Comparison of ENCODE assay signal across 13 mouse cellular contexts in genomic region chr19:10926123-10926621, GRCm38 (mm10). TPM values are rescaled to one million over a fixed set of nuclear protein-coding genes. Genes with fewer than 3 reads are reported as not detected.
A peak's percentile ranks its signal among the peaks of the same experiment; 100 is the strongest.
DNase-seq lines count a peak whose midpoint lies in the region; ATAC-seq lines count a peak whose summit lies in the region.
"Had no signal": no experiment of that assay in that cellular context is flagged by ENCODE, and none has a peak within 500 bp of the region (broad histone marks: within the 10 kb centered on the region; RNA-seq: fewer than 3 reads in every experiment).

No protein-coding gene starts in this region.

- 0 out of 2 replicates have a peak overlapping the region, but pooled peaks have one; percentile 29 for H3K27ac ChIP-seq in heart, embryonic 11.5 days (ENCODE audit: low read depth, low read length)
- H3K27ac ChIP-seq in neural tube, embryonic 11.5 days (ENCODE audit: low read depth, low read length), result 0 out of 2 replicates have a peak overlapping the region, but pooled peaks have one; percentile 49
- H3K27ac ChIP-seq: stomach, embryonic 15.5 days had no signal

- H3K27me3 ChIP-seq in heart, embryonic 11.5 days (ENCODE audit: control insufficient read depth, insufficient read depth, low read length), result no peaks in the 10 kb centered on the region
- no peaks in the 10 kb centered on the region for H3K27me3 ChIP-seq in neural tube, embryonic 11.5 days (ENCODE audit: control insufficient read depth, insufficient read depth, low read length)
- H3K27me3 ChIP-seq: stomach, embryonic 15.5 days had no signal

- no peaks in the 10 kb centered on the region for H3K9me3 ChIP-seq in heart, embryonic 11.5 days (replicated peaks; ENCODE audit: control insufficient read depth, low read length)
- no peaks in the 10 kb centered on the region for H3K9me3 ChIP-seq in neural tube, embryonic 11.5 days (ENCODE audit: control insufficient read depth, low read length)
- H3K9me3 ChIP-seq: stomach, embryonic 15.5 days had no signal

- 62% methylated on average over 6 of the region's 6 CpGs for WGBS in heart, embryonic 11.5 days (ENCODE audit: insufficient replicate concordance)
- WGBS in neural tube, embryonic 11.5 days, result 12% methylated on average over 6 of the region's 6 CpGs

- DNase-seq in heart, postnatal 14 days, result no peak
- peak; percentile 26 for DNase-seq in forelimb bud, embryonic 11.5 days (ENCODE audit: low read depth, low spot score)
- peak; percentile 49 for DNase-seq in kidney, postnatal 14 days
- peak; percentile 24 for DNase-seq in neural tube, embryonic 11.5 days (ENCODE audit: low spot score)
- no peak for DNase-seq in lung, postnatal 36 days
- DNase-seq in right cerebral cortex, postnatal 4 days, result no peak
- DNase-seq in lung, postnatal 10 days, result no peak
- DNase-seq: B cell, adult 2 months; cerebellum, adult 8-10 months; forebrain, postnatal 0 days; lung, embryonic 14.5 days had no signal

- H3K9ac ChIP-seq in heart, embryonic 11.5 days (ENCODE audit: low read depth, low read length), result no peak overlapping the region
- H3K9ac ChIP-seq in neural tube, embryonic 11.5 days (ENCODE audit: low read length), result peak overlapping the region; percentile 11; the same call in 1 of the 2 replicates
- H3K9ac ChIP-seq: forebrain, postnatal 0 days; lung, embryonic 14.5 days; stomach, embryonic 15.5 days had no signal

- no peak for ATAC-seq in heart, embryonic 11.5 days (replicated peaks; ENCODE audit: insufficient number of reproducible peaks, low FRiP score, low TSS enrichment)
- no peak for ATAC-seq in neural tube, embryonic 11.5 days (ENCODE audit: insufficient read depth, low FRiP score, low TSS enrichment)
- ATAC-seq: forebrain, postnatal 0 days had no signal

- H3K4me1 ChIP-seq in heart, embryonic 11.5 days (ENCODE audit: control insufficient read depth, insufficient read depth, low read length), result no peaks in the 10 kb centered on the region
- peaks cover 5% of the 10 kb centered on the region for H3K4me1 ChIP-seq in neural tube, embryonic 11.5 days (ENCODE audit: control insufficient read depth, insufficient read depth, low read length)
- H3K4me1 ChIP-seq: stomach, embryonic 15.5 days had no signal

- H3K4me2 ChIP-seq in heart, embryonic 11.5 days, result no peak overlapping the region
- H3K4me2 ChIP-seq in neural tube, embryonic 11.5 days (ENCODE audit: low read depth), result no peak overlapping the region
- H3K4me2 ChIP-seq: lung, embryonic 14.5 days; stomach, embryonic 15.5 days had no signal

- H3K36me3 ChIP-seq in heart, embryonic 11.5 days (ENCODE audit: control insufficient read depth, insufficient read depth, low read length), result no peaks in the 10 kb centered on the region
- H3K36me3 ChIP-seq in neural tube, embryonic 11.5 days (ENCODE audit: control insufficient read depth, insufficient read depth, low read length), result no peaks in the 10 kb centered on the region
- H3K36me3 ChIP-seq: stomach, embryonic 15.5 days had no signal

- intact Hi-C loops in heart, postnatal 14 days (cut with DNase I), result no loop called here

- no peak overlapping the region for H3K4me3 ChIP-seq in heart, embryonic 11.5 days (ENCODE audit: low read depth, low read length)
- H3K4me3 ChIP-seq in neural tube, embryonic 11.5 days (ENCODE audit: low read depth, low read length), result no peak overlapping the region
- H3K4me3 ChIP-seq: stomach, embryonic 15.5 days had no signal

RNA-seq across cellular contexts. Expression of gene Zp1, which starts 5.7 kb away (rescaled TPM):
- not detected in 2 replicates for polyA plus RNA-seq in heart, embryonic 11.5 days (2014; fragmentation: Nextera tagmentation; extraction: Ambion mirVana)
- not detected for total RNA-seq in heart, postnatal 14 days (2021)
- polyA plus RNA-seq in neural tube, embryonic 11.5 days (2014; fragmentation: Nextera tagmentation; extraction: Ambion mirVana), result not detected in 2 replicates
- polyA plus RNA-seq: lung, embryonic 14.5 days; stomach, embryonic 15.5 days had no signal

RNA-seq across cellular contexts. Expression of gene Ptgdr2, which starts 10.8 kb away (rescaled TPM):
- 0.27 TPM in 2 replicates for polyA plus RNA-seq in heart, embryonic 11.5 days (2014; fragmentation: Nextera tagmentation; extraction: Ambion mirVana)
- under 1 TPM in 1 of 2 experiments, not detected in 1; 0.14 TPM for total RNA-seq in heart, postnatal 14 days (2021)
- polyA plus RNA-seq in neural tube, embryonic 11.5 days (2014; fragmentation: Nextera tagmentation; extraction: Ambion mirVana), result not detected in 2 replicates
- polyA plus RNA-seq: lung, embryonic 14.5 days had no signal

RNA-seq across cellular contexts. Expression of gene Ccdc86, which starts 22.9 kb away (rescaled TPM):
- polyA plus RNA-seq in heart, embryonic 11.5 days (2014; fragmentation: Nextera tagmentation; extraction: Ambion mirVana), result 17.7 and 18.9 TPM in 2 replicates
- 1 to 10 TPM; 5.3 to 6.4 TPM for total RNA-seq in heart, postnatal 14 days (2021)
- 23.4 and 24.1 TPM in 2 replicates for polyA plus RNA-seq in neural tube, embryonic 11.5 days (2014; fragmentation: Nextera tagmentation; extraction: Ambion mirVana)

RNA-seq across cellular contexts. Expression of gene Prpf19, which starts 31.1 kb away (rescaled TPM):
- polyA plus RNA-seq in heart, embryonic 11.5 days (2014; fragmentation: Nextera tagmentation; extraction: Ambion mirVana), result 33.0 and 39.4 TPM in 2 replicates
- total RNA-seq in heart, postnatal 14 days (2021), result 100 to 1,000 TPM; 184 to 192 TPM
- polyA plus RNA-seq in neural tube, embryonic 11.5 days (2014; fragmentation: Nextera tagmentation; extraction: Ambion mirVana), result 47.3 and 56.8 TPM in 2 replicates

RNA-seq across cellular contexts. Expression of gene Tmem109, which starts 44.4 kb away (rescaled TPM):
- polyA plus RNA-seq in heart, embryonic 11.5 days (2014; fragmentation: Nextera tagmentation; extraction: Ambion mirVana), result 66.7 and 71.0 TPM in 2 replicates
- 10 to 100 TPM; 80.3 to 85.0 TPM for total RNA-seq in heart, postnatal 14 days (2021)
- 49.4 and 49.5 TPM in 2 replicates for polyA plus RNA-seq in neural tube, embryonic 11.5 days (2014; fragmentation: Nextera tagmentation; extraction: Ambion mirVana)

Comparison
In these comparisons a context has a peak if more than half of its experiments do, and no peak if none do; other contexts are left out.
1. DNase-seq: peak in forelimb bud, embryonic 11.5 days (single experiment), kidney, postnatal 14 days (single experiment) and neural tube, embryonic 11.5 days (single experiment); none in heart, postnatal 14 days (0 of 2), lung, postnatal 36 days (single experiment), right cerebral cortex, postnatal 4 days (single experiment) and lung, postnatal 10 days (single experiment).